Mouse (Mus musculus) hindbrain, embryonic 14.5 days (tissue): Measurements from ENCODE around the gene Dync1h1. TPM values are rescaled to one million over a fixed set of nuclear protein-coding genes. Genes with fewer than 3 reads are reported as not detected.

Experiments
- ATAC-seq: fragments of 200-750 bp; cut with Nextera tagmentation; 2 replicates; pipeline ENCODE4 v1.8.0; 2017; ENCODE audit warnings: moderate number of reproducible peaks, mild to moderate bottlenecking, moderate TSS enrichment, moderate library complexity; ENCODE audit not compliant: low FRiP score
- DNase-seq: peaks from one replicate; pipeline ENCODE4 v3.0.0-alpha.2; 2015; ENCODE audit warnings: low spot score
- H3K27ac ChIP-seq: fragments of 300-500 bp; sonication (generic); 2 replicates; pipeline ENCODE4 v1.5.1; 2014; ENCODE audit warnings: mild to moderate bottlenecking, moderate library complexity
- H3K27me3 ChIP-seq: fragments of 300-500 bp; sonication (generic); 2 replicates; pipeline ENCODE4 v1.6.1; 2014; ENCODE audit warnings: mild to moderate bottlenecking, low read length, mixed read lengths; ENCODE audit not compliant: control insufficient read depth, insufficient read depth
- H3K36me3 ChIP-seq: fragments of 300-500 bp; sonication (generic); replicated peaks from 2 replicates; pipeline ENCODE4 v1.6.1; 2014; ENCODE audit not compliant: control insufficient read depth, insufficient read depth
- H3K4me1 ChIP-seq: fragments of 300-500 bp; sonication (generic); replicated peaks from 2 replicates; pipeline ENCODE4 v1.6.1; 2014; ENCODE audit warnings: antibody characterized with exemption, low read length, mixed read lengths; ENCODE audit not compliant: control insufficient read depth, insufficient read depth
- H3K4me2 ChIP-seq: fragments of 300-500 bp; sonication (generic); replicated peaks from 2 replicates; pipeline ENCODE4 v1.6.1; 2014; ENCODE audit warnings: mild to moderate bottlenecking, moderate library complexity
- H3K4me3 ChIP-seq: fragments of 300-500 bp; sonication (generic); replicated peaks from 2 replicates; pipeline ENCODE4 v1.5.1; 2014; ENCODE audit warnings: mild to moderate bottlenecking, low read length
- H3K9ac ChIP-seq: fragments of 300-500 bp; sonication (generic); 2 replicates; pipeline ENCODE4 v1.6.1; 2014
- H3K9me3 ChIP-seq: fragments of 300-500 bp; sonication (generic); 2 replicates; pipeline ENCODE4 v1.6.1; 2016; ENCODE audit warnings: low read length; ENCODE audit not compliant: control insufficient read depth
- WGBS: fragments of 180-500 bp; shearing (Covaris S2); extraction: QIAGEN DNeasy Blood & Tissue Kit; methylation state at CpG from one replicate; pipeline ENCODE4 v1.1.7; 2014; 5-methylcytosine and 5-hydroxymethylcytosine counted together
- polyA plus RNA-seq: library from polyadenylated mRNA; unstranded; fragments of >200 nt; fragmentation: Nextera tagmentation; extraction: Ambion mirVana; gene quantifications from 2 replicates; pipeline ENCODE4 v1.2.1, GENCODE M21; 2014

Dync1h1 gene
- 114 and 117 TPM in 2 replicates for polyA plus RNA-seq

DNA sequence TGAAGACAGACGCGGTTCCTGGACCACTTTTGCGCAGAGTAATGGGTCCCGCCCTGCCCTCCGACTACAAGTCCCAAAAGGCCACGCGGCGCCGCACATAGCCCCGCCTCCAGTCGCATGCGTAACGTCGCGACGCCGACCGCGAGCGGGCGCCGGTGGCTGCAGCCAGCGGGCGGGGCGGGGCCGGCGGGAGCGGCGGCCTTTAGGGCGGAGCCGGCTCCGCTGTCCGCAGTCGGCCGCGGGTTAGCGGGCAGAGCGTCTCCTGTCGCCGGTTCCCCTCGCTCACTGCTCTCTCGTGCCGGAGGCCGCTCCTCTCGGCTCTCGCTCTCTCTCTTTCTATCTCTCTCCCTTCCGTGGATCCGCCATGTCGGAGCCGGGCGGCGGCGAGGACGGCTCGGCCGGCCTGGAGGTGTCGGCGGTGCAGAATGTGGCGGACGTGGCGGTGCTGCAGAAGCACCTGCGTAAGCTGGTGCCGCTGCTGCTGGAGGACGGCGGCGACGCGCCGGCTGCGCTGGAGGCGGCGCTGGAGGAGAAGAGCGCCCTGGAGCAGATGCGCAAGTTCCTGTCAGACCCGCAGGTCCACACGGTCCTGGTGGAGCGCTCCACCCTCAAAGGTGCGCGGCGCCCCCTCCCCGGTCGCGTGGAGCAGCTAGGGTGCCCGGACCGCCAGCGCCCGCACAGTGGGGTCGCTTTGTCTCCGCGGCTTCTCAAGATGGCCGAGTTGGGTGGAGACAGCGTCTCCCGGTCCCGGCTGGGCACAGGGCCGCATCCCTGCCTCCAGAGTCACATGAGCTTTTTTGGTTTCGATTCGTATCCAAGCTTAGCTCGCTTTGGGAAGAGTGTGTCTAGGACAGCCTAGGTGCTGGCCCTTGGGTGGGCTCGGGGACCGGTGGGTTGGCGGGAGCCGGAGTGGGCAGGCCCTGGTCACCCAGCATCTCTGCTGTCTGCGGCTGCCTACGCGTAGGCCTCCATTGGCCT, at the start of gene Dync1h1:
Dync1h1 (plus strand) TSS at position 212 of the 978 bp plus-strand sequence.
- Histone ChIP-seq H3K36me3 (peaks cover 1% of the 10 kb centered on the region; the same call in 1 of the 2 replicates), H3K9ac (peak within 1 kb of the TSS; percentile 92), H3K4me1 (peaks cover 35% of the 10 kb centered on the region), H3K27me3 (no peaks in the 10 kb centered on the region), H3K9me3 (no peaks in the 10 kb centered on the region), H3K4me2 (peak within 1 kb of the TSS; percentile 94), H3K4me3 (peak within 1 kb of the TSS; percentile 82), H3K27ac (peak within 1 kb of the TSS; percentile 96)
- ATAC-seq: peak; percentile 95
- under 1% methylated on average over 99 of the region's 105 CpGs for WGBS
- DNase-seq: peak; percentile 95

DNA sequence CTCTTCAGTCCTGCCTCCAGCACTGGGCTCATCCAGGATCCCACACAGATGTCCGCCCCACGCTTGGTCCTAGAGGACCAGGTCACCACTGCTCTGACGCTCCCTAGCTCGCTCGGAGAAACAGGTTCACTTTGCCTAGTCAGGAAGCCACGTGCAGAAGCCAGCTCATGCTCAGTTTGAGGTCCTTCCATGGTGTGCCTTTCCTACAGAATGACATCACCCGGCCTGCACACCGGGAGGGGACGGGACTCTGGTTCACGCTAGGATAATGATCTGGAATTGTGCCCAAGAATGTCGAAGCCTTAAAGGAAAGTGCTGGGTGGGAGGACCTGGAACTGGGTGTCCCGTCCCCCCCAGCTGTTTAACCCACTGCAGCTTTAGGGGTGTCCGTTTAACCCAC, 49.1 kb upstream of the Dync1h1 start:
- H3K4me3 ChIP-seq: no peak overlapping the region
- 91% methylated on average over 13 of the region's 13 CpGs for WGBS
- peaks cover 90% of the 10 kb centered on the region for H3K36me3 ChIP-seq
- no peak overlapping the region for H3K4me2 ChIP-seq
- DNase-seq (no peak), ATAC-seq (no peak)
- no peaks in the 10 kb centered on the region for H3K4me1 ChIP-seq
- H3K9me3 ChIP-seq: no peaks in the 10 kb centered on the region
- H3K27ac ChIP-seq: no peak overlapping the region
- no peaks in the 10 kb centered on the region for H3K27me3 ChIP-seq
- H3K9ac ChIP-seq: no peak overlapping the region

DNA sequence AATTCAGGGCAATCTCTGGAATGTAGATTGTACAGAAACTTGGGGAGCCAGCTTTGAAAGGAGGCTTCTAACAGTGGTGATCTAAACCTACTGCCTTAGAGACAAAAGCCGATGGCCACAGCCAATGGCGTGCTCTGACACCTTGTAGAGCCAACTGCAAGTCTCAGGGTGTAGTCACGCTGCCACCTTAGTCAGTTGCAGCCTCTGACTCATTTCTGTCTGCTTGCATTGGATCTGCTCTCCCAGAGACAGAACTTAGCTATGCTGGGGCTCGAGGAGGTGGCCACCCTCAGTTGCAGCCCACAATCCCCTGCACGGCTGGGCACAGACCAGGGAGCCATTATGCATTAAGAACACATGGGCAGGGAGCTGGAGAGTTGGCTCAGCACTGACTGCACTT, 47.9 kb upstream of the Dync1h1 start:
- Histone ChIP-seq H3K9me3 (no peaks in the 10 kb centered on the region), H3K27ac (no peak overlapping the region), H3K36me3 (peaks cover 91% of the 10 kb centered on the region), H3K9ac (no peak overlapping the region), H3K4me1 (no peaks in the 10 kb centered on the region), H3K4me3 (no peak overlapping the region), H3K27me3 (no peaks in the 10 kb centered on the region), H3K4me2 (no peak overlapping the region)
- no peak for DNase-seq
- no peak for ATAC-seq
- WGBS: 93% methylated on average over 5 of the region's 5 CpGs

DNA sequence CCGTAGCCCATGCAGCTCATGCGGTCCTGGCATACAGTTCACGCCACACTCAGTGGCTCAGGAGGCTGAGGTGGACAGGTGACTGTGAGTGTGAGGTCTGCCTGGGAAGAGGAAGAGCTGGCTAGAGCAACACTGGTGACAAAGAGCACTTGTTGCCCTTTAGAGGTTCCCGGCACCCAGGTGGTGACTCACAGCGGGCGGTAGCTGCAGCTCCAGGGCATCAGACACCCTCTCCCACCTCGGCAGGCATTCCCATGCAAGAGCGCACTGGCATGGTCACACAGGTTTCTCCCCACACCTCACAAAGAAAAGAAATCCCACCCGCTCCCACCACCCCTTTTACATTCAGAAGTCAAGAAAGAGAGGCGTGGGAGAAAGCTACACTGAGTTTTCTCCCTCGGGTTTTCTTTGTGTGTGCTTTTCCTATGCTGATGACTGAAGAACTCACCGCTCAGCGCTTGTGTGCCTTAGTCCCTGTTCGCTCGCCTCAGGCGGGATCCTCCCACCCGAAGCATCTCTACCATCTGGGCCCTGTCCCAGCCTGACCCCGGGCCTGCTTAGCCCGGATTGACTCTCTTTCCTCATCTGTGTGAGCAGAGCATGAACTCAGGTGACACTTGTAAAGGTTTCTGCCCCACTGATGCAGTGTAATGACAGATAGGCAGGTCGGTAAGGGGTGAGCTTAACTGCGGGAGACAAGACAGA, 45.6 kb upstream of the Dync1h1 start:
- peaks cover 93% of the 10 kb centered on the region for H3K36me3 ChIP-seq

DNA sequence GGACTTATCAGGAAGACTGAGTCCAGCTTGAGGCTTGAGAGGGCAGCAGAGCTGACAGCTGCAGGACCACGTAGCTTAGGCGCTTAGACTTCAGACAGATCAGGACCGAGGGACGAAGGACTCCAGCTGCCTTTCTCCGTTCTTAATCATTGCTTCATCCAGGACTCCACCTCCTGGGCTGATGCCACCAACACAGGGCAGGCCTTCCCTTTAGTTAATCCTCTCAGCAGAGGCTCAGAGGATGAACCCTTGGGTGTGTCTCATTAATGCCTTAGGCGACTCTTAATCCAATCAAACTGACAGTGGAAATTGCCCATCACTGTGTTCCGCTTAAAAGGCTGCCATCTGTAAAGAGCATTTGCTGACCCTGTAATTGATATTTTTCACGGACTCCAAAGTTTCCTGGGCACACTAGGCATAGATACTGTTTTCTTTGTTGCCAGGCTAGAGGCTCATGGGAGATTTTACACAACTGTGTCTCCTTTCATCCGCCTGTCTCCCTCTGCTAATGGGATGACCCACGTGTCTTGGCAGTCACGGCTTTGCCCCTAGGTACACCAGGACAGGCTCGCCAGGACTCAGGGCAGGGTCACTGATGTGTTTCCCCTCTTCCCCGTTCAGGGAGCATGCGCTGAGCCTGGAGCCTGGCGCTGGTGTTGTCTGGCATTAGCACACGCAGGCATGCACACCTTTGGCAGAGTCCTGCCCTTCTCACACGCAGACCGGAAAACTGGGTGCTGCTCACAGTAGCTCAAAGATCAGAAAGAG, 44.2 kb upstream of the Dync1h1 start:
- Histone ChIP-seq H3K27ac (no peak overlapping the region), H3K9me3 (no peaks in the 10 kb centered on the region), H3K4me1 (no peaks in the 10 kb centered on the region), H3K27me3 (no peaks in the 10 kb centered on the region), H3K4me2 (no peak overlapping the region), H3K36me3 (peaks cover 95% of the 10 kb centered on the region), H3K9ac (no peak overlapping the region), H3K4me3 (no peak overlapping the region)
- WGBS: 89% methylated on average over 18 of the region's 18 CpGs
- DNase-seq: no peak
- ATAC-seq: no peak

More for the DNA sequence above, 45.6 kb upstream of the Dync1h1 start:
- no peaks in the 10 kb centered on the region for H3K4me1 ChIP-seq
- DNase-seq (no peak), ATAC-seq (no peak)
- H3K4me2 ChIP-seq: no peak overlapping the region
- no peak overlapping the region for H3K9ac ChIP-seq
- no peak overlapping the region for H3K27ac ChIP-seq
- H3K27me3 ChIP-seq: no peaks in the 10 kb centered on the region
- 94% methylated on average over 21 of the region's 21 CpGs for WGBS
- no peak overlapping the region for H3K4me3 ChIP-seq
- H3K9me3 ChIP-seq: no peaks in the 10 kb centered on the region

DNA sequence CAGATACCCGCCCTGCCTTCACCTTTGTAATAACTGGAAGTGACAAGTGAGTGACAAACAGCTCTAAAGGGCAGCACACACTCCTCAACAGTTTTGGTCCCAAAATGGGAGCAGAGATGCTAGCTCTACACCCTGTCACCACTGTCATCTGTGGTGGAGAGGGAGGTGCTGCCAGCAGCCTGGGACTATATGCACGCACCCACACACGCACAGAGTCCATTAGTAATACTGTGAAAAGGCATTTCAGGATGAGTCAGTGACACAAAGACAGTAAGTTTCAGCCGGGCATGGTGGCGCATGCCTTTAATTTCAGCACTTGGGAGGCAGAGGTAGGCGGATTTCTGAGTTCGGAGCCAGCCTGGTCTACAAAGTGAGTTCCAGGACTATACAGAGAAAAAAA, 43.1 kb upstream of the Dync1h1 start:
- Histone ChIP-seq H3K4me3 (no peak overlapping the region), H3K36me3 (peaks cover 95% of the 10 kb centered on the region), H3K9me3 (no peaks in the 10 kb centered on the region), H3K27me3 (no peaks in the 10 kb centered on the region), H3K4me2 (no peak overlapping the region), H3K4me1 (no peaks in the 10 kb centered on the region), H3K27ac (no peak overlapping the region), H3K9ac (no peak overlapping the region)
- WGBS: 98% methylated on average over 7 of the region's 7 CpGs
- ATAC-seq (no peak), DNase-seq (no peak)

DNA sequence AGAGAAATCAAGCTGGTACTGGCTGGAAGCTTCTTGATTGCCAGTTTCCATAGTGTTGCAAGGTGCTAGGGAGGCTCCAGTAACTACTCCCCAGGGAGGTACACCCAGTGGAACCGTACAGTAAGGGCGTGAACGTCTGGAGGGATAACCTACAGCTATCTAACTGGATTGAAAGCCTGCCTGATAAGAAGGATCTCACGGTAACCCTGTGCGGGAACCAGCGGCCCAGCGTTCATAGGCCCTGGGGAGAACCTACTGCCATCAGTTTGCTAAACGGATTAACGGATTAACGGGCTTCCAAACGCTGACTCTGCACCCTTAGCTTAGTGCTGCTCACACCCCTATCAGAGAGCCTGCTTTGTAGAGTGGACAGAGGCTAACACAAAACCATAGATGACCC, 37.9 kb upstream of the Dync1h1 start:
- 95% methylated on average over 11 of the region's 11 CpGs for WGBS
- no peak overlapping the region for H3K4me3 ChIP-seq
- no peak overlapping the region for H3K4me2 ChIP-seq
- H3K36me3 ChIP-seq: peaks cover 95% of the 10 kb centered on the region
- no peak overlapping the region for H3K9ac ChIP-seq
- DNase-seq (no peak), ATAC-seq (no peak)
- H3K4me1 ChIP-seq: no peaks in the 10 kb centered on the region
- no peaks in the 10 kb centered on the region for H3K27me3 ChIP-seq
- H3K27ac ChIP-seq: no peak overlapping the region
- no peaks in the 10 kb centered on the region for H3K9me3 ChIP-seq

DNA sequence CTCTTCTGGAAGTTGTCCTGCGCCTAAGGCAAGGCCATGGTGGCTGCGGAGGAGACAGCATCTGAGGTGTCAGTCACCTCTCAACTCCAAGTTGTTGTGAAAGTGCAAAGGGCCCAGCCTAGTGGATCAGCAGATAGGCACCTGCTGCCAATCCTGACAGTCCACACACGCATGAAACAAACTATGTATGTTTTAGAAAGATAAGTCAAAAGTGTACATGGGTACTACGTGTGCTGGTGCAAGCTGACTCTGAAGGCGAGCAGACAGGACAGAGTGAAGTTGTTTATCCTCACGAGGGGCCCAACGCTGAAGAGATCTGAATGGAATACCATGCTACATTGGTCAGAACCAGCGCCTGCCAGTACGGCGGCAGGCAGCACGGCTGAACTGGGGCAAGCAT, 36.4 kb upstream of the Dync1h1 start:
- no peaks in the 10 kb centered on the region for H3K4me1 ChIP-seq
- WGBS: 91% methylated on average over 11 of the region's 11 CpGs
- peaks cover 94% of the 10 kb centered on the region for H3K36me3 ChIP-seq
- H3K9ac ChIP-seq: no peak overlapping the region
- no peak overlapping the region for H3K27ac ChIP-seq
- H3K4me2 ChIP-seq: no peak overlapping the region
- no peak for DNase-seq
- H3K9me3 ChIP-seq: no peaks in the 10 kb centered on the region
- ATAC-seq: no peak
- no peaks in the 10 kb centered on the region for H3K27me3 ChIP-seq
- H3K4me3 ChIP-seq: no peak overlapping the region

DNA sequence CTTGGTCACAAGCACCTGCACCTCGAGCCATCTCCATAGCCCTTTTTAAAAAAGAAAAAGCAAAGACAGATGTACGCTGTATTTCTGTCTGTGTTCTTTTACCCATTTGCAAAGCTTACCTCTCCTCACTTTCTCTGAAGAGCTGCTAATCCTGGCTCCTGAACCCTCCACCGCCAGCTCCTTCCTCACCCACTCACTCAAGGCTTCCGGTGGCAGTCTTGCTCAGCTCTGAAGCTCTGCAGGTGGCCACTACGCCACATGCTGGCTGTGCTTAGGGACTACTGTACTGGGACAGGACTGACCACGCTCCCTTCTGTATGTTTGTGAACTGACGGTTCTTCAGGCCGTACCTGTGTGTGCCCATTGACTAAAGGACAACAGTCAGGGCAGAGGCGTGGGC, 34.9 kb upstream of the Dync1h1 start:
- H3K9ac ChIP-seq: no peak overlapping the region
- H3K4me2 ChIP-seq: no peak overlapping the region
- no peak overlapping the region for H3K4me3 ChIP-seq
- no peaks in the 10 kb centered on the region for H3K9me3 ChIP-seq
- H3K36me3 ChIP-seq: peaks cover 94% of the 10 kb centered on the region
- no peak overlapping the region for H3K27ac ChIP-seq
- WGBS: 87% methylated on average over 9 of the region's 9 CpGs
- H3K27me3 ChIP-seq: no peaks in the 10 kb centered on the region
- no peak for DNase-seq
- no peak for ATAC-seq
- H3K4me1 ChIP-seq: no peaks in the 10 kb centered on the region
